Mouse (Mus musculus): Measurements from ENCODE around the gene Evx1.

Gene Evx1

DNA sequence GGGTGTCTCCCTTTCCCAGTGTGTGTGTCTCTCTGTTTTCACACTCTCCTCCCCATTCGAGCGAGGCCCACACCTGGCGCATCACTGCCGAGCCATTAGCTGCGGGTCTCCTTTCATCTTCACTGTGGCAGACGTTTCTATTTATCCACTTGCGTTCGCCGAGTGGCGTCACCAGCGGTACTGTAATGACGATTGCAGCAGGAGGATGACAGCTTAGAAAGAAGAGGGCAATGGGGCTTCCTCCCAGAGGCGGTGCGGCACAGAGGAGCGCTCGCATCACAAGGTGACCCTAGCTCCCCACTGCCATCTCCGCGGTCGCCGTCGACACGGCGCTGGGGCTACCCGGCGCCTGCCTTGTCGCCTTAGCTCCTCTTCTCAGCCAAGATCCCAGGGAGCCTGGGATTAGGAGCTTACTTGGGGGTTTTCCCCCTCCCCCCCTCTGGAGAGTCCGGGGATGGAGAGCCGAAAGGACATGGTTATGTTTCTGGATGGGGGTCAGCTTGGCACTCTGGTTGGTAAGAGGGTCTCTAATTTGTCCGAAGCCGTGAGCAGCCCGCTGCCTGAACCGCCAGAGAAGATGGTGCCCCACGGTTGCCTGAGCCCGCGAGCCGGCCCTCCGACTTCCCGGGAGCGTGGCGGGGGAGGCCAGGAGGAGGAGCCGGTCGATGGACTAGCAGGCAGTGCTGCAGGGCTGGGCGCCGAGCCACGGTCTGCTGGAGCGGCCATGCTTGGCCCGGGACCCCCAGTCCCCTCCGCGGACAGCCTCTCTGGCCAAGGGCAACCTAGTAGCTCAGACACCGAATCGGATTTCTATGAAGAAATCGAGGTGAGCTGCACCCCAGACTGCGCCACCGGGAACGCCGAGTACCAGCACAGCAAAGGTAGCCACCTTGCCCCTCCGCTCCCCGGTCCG is at the start of gene Evx1:
Evx1 (plus strand) TSS at position 108 of the 913 bp plus-strand sequence.
- no peak for DNase-seq

DNA sequence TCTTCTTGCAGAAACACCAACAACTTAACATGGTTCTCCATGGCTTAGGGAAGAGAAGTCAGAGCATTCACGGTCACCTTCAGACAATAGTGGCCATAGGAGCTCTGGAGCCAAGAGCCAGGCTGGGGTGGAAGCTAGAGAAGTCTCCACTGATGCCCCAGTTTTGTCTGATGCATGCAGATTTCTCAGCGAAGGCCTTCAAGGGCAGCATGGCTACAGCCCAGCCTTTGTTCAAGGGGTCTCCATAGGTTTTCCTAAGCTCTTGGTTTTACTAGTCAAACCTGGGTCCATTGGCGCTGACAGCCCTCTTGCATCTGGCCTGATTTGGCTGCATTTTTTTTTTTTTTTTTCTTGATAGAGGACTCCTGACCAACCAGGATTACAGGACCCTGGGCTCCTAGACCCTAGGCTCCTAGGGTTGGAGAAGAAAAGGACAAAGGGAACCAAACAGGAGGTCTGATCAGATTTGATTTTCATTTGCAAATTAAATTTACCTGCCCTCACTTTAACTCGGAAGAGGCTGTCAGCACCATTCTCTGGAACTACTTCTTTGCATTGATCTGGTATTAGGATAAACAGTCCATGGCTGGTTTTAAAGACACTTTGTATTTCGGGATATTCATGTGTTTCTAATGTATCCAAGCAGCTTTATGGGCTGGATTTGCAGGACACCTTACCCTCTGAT is 49.0 kb upstream of the Evx1 start:
- DNase-seq, result peak; percentile 27

DNA sequence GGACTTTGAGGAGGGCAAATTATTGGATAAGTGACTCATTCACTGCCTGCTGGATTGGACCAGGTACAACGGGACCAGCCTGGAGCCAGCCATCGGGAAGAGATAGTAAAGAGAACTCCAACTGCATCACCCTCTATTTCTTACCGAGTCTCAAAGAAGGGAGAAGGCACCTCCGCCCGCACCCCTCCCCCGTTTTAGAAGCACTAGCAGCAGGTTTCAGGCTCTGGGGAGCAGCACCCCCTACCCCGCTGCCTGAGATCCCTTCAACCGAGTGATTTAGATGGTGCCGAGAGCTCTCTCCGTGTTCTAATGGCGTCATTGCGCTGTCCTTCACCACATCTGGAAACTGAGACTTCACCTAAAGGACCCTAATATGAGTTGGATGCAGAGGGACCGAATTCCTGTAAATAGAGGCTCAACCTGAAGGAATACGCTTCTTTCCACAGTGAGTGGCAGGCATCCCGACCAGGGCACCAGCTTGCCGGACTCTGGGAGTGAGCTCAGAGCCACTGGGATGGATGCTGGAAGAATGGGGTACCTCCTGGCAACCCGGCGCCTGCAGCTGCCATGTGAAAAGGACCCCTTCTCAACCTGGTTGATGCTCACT is 47.9 kb upstream of the Evx1 start:
- DNase-seq, result peak; percentile 45

DNA sequence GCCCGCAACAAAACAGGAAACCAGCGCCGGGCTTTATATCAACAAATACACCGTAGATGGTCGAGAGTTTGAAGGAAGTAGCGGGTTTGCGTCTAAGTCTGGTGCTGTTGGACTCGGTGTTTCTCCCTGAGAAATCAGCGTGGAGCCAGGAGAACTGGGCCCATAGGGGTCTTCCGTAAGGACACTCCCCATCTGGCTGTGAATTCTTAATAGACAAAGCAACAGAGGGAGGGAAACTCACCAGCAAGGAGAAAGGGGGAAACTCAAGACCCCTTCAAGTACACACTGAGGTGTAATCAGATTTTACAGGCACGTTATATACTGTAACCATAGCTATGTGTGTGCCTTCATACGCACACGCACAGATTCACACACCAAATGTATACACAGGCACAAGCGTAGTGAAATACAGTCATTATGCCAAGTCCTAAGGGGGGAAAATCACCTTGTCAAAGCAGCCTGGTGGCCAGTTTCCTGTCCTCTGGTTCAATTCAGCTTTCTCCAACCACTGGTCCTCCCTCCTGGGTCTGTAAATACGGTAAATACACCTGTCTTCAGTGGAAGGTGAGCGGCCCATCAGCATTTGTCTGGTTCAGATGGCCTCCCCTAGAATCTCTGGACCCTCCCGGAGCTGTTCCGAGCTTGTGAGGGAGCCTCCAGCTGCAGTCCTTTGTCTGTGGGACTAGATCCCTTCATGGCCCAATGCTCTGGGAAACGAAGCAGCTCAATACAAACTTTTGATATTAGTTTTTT is 47.2 kb upstream of the Evx1 start:
- peak; percentile 53 for DNase-seq

DNA sequence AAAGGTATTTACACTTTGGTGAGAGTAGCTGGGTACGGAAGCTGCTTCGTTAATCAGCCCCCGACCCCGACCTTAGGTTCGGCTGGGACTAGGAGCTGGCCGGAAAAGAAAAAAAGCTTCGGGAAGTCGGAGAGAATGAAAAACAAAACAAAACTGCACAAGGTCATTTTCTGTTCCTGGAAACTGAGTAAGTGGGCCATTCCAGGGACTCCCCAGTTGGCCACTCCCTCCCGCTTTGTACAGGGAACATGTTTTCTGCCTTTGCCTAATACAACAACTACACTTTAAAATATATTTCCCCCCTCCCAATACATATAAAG is 46.7 kb upstream of the Evx1 start:
- DNase-seq, result no peak

DNA sequence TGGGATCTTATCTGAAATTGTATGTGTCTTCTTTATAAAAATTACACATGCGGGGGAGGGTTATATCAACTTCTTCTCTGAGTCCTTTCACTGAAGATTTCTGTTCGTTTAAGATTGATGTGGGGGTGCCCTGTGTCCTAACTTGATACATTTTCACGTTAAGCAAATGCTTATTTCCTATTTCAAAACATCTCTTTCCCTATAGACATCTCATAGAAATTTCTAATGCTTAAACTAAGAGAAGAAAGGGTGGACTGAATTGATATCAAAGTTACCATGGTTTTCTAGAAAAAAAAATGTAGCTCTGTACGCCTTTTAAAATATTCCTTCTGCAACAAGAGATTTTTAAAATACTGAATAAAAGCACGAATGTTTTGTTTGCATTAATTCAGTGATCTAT is 46.1 kb upstream of the Evx1 start:
- peak; percentile 24 for DNase-seq

DNA sequence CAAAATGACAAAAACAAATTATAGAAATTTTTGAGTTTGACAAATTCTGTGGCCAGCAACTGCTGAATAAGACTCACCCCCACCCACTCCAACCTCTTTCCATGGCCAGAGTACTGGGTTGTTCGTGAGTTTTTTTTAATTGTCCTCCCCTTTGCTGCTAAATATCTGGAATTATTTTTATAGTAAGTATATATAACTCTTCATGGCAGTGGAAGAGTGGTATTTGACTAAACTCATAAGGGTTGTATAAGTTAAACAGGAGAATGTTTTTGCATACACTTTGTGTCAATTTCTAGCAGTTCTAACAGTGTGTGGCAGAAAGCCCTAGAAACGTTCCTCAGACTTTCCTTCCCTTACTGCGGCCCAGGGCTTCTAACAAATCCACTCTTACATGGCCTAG is 45.6 kb upstream of the Evx1 start:
- DNase-seq, result peak; percentile 22

DNA sequence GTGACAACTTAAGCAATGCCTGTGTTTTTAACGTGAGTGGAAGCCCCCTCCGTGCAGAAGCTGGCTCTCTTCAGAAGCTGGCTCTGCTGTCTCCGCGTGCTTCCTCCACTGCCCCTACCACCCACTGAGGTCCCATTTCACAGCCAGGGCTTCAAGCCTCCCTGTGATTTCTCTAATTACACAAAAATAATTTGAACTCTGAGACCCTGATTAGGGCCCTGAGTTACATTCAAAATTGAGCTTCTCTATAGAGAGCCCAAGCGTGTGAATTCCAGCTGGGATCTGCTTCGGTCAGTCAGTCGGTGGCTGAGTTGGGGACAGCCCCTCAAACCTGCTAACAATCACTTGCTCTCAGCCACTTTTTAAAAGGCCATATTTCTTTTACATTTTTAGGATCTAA is 45.0 kb upstream of the Evx1 start:
- DNase-seq, result peak; percentile 31

DNA sequence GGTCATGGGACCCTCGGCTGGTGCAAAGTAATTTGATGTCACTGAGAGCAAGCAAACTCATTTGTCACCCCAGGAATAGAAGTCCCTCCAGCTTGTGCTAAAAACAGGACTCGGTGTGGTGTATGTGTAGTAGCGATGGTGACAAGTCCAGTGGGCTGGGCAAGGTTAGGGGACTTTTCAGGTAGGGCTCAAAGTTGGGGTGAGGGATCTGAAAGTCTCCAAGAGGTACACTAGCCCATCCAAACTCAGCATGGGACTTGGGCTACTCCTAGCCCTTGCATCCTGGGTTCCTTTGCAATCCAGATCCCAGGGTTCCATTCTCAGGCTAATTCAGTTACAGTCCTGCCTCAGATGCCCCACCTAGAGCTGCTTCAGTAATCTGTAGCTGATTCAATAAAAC is 44.5 kb upstream of the Evx1 start:
- DNase-seq, result peak; percentile 16

DNA sequence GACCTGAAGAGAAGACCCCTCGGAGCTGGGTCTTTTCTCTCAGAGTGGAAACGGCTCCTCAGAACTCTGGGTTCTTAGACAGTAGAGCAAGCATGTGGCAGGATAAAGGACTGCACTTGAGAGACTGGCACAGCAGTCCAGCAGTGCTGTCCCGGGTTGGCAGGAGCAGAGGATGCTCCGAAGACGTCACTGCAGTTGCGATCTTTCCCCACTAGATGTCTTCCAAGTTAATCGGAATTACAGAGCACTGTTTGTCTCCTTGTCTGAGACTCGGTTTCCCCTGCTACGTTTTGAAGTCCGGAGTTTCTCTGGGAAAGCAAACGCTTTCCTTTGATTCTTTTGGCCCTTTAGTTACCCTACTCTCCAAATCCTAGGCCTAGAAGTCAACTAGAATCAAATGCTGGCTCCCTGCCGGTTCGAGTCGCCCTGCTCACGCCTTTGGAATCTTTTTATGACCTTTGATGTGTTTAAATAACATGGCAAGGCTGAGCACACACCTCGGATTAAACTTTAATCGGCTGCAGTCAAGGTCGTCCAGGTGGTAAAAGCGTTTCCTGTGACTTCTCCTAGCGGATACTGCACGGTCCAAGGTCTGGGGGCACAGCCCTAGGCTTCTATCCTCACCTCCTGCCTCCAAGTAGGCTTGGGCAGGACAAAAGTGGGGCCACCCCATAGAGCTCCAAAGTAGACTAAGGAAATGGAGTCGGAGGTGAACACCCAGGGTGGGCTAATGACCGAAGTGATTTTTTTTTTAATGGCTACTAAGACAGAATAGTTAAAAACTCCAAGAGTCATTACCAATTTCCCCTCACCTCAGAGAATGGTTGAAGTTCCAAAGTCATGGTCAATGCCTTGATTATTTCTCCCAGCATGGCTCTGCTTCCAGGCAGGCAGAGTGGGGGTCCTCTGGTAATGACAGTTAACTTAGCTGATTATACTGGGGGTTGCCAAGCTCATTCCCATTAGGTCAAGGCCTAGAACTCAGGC is 42.5 kb upstream of the Evx1 start:
- DNase-seq, result peak; percentile 87

DNA sequence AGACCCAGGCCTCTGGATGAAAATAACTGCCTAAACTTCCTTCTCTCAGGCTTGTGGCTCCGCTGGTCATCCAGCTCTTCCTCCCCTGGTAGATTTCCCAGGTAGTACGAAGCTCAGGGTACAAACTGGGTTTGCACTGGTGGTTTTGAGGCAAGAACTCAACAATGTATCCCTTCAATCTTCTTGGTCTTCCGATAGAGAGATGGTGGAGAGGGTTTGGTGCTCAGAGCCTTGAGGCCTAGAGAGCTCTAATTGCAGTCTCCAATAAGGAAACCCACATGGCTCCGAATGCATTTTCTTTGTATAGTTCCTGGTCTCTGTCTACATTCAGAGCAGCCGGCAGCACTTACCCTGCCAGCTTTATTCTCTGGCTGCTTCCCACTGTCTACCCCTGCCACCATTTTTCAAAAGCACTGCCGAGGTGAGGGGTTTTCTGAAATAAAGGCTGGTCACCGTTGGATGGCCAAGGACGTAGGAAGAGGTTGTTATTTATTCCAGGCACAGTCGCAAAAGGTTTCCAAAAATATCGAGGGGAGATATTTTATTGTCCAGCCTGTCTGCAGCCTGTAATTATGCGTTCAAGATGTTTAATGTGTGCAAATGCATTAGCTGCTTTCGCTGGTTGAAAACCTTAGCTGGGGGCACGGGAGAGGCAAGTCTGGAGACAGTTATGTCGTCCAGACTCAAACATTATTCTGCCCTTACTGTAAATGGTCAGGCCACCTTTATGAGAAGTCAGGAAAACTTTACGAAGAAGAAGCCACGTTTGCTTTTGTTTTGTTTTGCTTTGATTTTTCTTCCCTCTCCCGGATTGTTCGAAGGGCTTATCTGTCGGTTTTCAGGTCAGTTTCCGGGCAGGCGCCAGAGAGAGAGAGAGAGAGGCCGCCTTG is 40.3 kb upstream of the Evx1 start:
- peak; percentile 37 for DNase-seq

DNA sequence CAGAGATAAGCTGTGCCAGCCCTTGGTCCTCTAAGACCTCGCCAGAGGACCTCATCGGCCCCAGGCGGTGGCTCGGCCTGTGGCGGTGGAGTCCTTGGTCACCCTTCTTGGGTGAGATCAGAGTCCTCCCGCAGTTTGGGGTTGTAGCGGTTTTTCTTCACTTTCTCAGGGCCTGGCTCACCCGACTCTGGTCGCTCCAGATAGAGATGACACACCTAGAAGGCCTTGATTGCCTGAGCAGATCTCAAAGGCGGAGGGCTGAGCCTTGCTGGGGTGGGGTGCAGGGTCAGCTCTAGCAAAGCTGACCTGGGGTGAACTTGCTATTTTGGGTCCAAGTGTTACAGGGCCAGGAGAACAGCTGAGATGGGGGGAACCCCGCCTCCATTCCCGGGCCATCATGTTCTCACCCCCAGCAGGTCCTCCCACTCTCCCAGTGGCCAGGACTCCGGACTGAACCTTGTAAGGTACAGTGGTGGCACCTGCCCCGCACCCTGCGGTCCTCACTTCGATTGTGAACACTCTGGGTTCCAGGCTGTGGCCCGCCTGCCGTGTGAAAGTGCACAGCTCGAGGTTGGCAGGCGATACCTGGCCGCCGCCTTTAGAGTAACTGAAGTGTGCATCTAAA is 39.5 kb upstream of the Evx1 start:
- DNase-seq, result peak; percentile 28

DNA sequence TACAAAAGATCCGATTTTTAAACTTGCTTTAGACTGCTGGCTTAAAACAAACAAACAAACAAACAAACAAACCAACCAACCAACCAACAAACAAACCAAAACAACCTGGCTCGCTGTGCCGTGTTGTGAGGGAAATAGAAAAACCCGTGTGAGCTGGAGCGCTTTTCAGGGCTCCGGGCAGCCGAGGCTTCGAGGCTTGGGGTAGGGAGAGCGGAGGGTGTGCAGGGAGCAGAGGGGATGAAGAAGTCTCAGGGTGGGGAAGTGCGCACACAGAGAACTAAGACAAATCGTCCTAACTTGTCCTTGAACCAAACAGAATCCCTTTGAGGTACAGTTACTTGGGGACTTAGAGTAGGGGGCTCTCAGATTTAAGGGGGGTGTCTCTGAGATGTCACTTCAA is 38.7 kb upstream of the Evx1 start:
- DNase-seq, result peak; percentile 26

DNA sequence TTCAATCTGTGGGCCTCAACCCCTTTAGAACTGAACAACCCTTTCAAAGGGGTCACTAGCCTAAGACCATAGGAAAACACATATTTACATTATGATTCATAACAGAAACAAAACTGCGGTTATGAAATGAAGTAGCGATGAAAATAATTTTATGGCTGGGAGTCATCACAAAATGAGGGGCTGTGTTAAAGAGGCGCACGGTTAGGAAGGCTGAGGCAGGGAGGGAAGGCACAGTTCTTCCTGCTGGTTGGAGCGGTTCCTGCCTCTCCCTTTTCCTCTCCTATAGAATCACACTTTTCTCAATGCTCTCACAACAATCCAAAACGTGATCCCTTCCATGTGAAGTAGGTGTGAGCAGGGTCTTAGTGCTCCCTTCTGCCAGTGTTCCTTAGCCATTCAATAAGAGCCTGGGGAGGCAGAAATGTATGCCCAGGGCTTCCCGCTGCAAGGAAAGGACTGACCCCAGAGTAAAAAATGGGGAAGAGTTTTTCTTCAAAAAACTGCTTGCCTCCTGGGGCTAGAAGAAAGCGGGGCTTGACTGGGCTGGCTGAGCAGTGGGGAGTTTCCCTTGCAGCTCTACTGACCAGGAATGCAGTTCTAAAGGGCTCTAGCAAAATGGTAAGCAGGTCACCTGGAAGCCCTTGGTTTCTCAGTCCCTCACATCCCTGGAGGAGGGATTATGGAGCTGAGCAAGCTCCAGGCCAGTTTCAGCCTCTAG is 37.6 kb upstream of the Evx1 start:
- peak; percentile 19 for DNase-seq

DNA sequence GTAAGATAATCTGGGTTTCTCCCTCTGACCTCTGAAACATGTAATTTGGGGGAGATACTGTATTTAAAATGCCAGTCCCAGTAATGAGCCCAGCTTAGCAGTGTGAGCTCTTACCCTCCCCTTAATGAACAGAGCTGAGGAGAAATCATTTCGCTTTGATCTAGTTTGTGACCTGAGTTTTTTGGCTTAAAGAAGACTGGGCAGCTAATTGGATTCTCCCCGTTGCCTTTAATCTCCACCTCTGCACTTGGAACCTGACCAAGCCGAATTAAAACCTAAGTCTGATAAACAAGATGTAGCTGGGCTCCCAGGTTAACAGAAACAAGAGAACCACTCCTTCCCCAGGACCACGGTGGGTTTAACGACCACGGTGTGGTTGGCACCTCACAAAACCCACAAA is 36.9 kb upstream of the Evx1 start:
- DNase-seq, result peak; percentile 9

DNA sequence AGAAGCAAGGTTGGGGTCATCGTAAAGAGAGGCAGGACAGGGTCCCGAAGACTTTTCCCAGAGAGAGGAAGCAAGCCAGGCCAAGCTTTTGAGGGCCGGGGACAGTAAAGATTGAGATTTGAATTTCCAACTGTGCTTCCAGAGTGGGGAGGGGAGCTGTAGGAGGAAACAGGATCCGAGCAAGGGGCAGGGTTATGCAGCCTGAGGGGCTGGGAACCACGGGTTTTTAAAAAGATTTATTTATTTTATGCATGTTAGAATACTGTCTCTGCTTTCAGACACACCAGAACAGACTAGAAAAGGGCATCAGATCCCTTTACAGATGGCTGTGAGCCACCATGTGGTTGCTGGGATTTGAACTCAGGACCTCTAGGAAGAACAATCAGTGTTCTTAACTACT is 36.4 kb upstream of the Evx1 start:
- peak; percentile 11 for DNase-seq

DNA sequence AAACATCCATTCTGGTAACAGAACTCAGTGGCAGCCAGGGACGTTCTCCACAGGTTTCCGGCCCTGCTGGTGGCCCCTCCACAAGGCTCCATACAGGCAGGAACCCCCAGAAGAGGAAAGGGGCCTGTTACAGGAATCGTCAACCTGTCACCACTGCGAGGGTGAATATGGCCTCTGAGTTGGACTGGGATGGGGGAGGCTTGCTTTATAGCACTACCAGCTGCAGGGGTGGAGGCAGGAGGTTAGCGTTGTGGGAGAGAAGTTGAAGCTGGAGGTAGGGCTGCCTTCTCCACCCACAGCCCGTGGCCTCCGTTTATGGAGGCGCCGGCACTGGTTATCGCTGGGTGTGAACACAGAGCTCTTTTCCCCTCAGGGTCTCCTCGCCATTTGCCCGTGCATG is 32.2 kb upstream of the Evx1 start:
- no peak for DNase-seq

DNA sequence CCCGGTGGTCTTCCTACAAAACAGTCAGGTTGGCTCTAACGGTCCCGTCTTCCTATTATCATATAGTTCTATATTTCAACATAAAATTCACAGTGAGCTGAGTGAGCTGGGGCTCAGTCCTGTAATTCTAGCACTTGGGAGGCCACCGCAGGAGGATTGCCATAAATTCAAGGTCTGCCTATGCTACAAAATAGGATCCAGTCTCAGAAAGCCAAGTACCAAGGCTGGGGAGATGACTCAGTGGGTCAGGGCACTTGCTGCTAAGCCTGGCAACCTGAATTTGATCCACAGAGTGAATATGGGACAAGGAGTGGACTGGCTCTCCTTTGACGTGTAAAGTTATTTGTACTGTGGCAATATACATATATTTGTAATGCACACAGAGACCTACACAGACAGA is 29.4 kb upstream of the Evx1 start:
- no peak for DNase-seq

DNA sequence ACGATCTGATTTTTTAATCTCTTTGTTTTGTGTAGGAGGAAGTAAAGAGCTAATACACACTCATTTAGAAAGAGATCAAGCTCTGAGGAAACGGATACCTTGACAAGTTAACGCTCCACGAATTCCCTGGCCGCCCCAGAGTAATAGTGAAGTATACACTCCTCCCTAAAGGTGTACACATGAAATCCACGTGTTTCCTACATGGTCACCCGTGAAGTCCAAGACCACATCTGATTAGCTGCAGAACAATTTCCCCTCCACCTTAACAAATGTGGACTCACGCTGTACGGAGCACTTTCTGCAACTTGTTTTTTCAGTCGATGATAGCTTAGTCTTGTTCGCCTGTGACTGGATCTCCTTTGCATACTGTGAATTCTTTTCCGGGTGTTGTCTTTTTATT is 23.1 kb upstream of the Evx1 start:
- DNase-seq, result no peak
